Mouse (Mus musculus): ENCODE data around the gene Cenpa.
"Not testable (repeated sequence)": the region's sequence is repeated elsewhere in the genome, so short reads cannot be mapped to it uniquely, and the experiment has no call there.

Gene Cenpa

GRCm38 (mm10) chr5:30646036-30646435 lies 20.5 kb upstream of the Cenpa start:
- no peak for DNase-seq (ENCODE audit: low spot score in 2 of 2)

- DNase-seq (ENCODE audit: low spot score in 2 of 2) = no peak
These were observed 19.2 kb upstream of the Cenpa start for GRCm38 (mm10) chr5:30647396-30647795.

- peak; percentile 87 to 90 for DNase-seq (ENCODE audit: low spot score in 2 of 2)
These were observed 18.6 kb upstream of the Cenpa start, which contains the start of gene Slc35f6 for GRCm38 (mm10) chr5:30647815-30648560. Gene Slc35f6 (plus strand): TSS chr5:30647933.

- DNase-seq (ENCODE audit: low spot score in 2 of 2) = no peak
These were observed 17.0 kb upstream of the Cenpa start for GRCm38 (mm10) chr5:30649558-30649957.

GRCm38 (mm10) chr5:30650756-30651155 lies 15.8 kb upstream of the Cenpa start:
- no peak for DNase-seq (ENCODE audit: low spot score in 2 of 2)

- DNase-seq (ENCODE audit: low spot score in 2 of 2) = no peak
These were observed 15.0 kb upstream of the Cenpa start for GRCm38 (mm10) chr5:30651554-30651953.

DNA sequence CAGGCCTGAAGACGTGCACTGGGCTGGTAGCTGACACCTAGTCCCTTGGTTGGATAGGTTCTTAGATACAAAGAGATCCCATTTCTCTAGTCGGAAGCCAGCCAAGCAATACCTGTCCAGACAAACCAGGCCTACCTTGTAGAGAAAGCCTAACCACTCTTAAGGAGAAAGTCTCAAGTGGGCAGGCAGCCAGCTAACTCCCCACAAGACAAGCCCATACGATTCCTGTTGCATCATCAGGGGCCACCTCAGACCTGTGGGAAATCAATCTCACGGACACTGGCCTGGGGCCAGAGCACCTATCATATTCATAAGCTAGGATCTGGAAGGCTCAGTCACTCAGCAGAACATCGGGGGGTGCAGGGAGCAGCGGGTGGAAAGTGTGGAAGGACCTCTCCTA lies 13.3 kb upstream of the Cenpa start:
- no peak for DNase-seq (ENCODE audit: low spot score in 2 of 2)

DNA sequence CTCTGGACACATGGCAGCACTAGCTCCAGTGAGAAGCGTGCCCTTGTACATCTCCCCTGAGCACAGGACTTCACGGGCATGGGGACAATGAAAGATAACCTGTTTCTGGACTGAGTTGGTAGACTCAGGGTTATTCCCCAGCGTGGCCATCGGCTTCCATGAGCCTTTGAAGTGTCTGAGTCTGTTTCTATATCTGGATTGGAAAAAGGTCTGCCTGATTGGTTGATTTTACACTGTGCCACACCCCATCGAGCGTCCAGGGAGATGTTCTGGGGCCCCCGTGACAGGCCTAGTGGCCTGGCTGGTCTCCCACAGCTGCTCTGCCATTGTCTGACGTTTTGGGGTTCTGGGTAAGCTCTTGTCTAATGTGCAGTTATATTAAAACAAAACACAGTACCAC lies 11.5 kb upstream of the Cenpa start:
- no peak for DNase-seq (ENCODE audit: low spot score in 2 of 2)

DNA sequence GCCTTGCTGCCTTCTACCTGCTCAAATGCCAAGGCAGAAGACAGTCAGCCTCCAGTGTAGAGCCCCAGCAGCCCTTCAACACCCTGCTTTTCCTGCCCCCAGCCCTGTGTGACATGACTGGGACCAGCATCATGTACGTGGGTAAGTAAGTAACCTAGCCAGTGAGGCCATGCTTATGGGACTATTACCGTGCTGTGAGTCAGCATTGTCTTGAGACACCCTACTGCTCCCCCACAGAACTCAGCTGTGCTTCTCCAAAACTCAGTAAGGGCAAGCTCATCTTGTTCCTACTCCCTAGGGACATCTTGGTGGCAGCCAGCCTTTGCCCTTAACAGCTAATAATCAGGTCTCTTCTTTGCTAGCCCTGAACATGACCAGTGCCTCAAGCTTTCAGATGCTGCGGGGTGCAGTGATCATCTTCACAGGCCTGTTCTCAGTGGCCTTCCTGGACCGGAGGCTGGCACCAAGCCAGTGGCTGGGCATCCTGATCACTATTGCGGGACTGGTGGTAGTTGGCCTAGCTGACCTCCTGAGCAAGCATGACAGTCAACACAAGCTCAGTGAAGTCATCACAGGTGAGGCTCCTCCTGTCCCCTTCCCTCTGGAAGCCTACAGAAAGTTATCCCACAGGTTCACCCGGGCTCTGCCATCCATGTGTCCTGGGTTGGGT lies 10.9 kb upstream of the Cenpa start:
- DNase-seq (ENCODE audit: low spot score in 2 of 2) = no peak

- no peak for DNase-seq (ENCODE audit: low spot score in 2 of 2)
These were observed 7.5 kb upstream of the Cenpa start for GRCm38 (mm10) chr5:30659042-30659441.

DNA sequence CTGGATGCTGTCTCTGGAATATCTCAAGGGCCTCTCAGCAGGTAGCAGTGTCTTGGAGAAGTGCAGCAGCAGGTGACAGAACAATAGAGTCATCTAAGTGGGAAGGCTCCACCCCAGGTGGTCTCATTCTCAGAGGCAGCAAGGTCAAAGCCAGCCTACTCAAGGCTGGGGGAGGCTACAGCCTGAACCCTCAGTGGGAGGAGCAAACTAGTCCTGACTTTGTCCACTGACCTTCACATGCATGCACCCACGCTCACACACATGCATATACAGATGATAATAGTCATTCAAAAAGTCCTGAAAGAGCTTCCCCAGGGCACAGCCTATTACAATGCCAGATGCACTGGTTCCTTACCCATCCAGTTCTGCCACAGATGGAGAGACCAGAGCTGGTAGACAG lies 6.3 kb upstream of the Cenpa start:
- no peak for DNase-seq (ENCODE audit: low spot score in 2 of 2)

- DNase-seq (ENCODE audit: low spot score in 2 of 2) = no peak
These were observed 5.8 kb upstream of the Cenpa start for GRCm38 (mm10) chr5:30660813-30661212.

DNA sequence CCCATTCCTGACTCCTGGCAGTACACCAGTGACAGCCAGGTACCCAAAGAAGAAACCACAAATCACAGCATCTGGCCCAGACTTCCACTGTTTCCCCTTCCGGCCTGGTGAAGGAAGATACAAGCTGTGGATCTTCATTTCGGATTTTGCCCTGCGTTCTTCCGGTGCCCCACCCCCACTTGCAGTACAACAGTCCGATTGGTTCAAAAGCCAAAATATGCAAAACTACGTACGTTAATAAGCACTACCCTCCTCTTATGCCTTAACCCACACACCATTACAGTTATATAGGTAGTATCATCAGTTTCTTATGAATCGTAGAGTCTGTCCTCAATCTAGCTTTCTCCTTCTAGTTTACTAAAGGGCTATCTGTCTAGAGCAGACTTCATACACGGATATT lies 1.2 kb upstream of the Cenpa start:
- DNase-seq (ENCODE audit: low spot score in 2 of 2) = no peak

- DNase-seq (ENCODE audit: low spot score in 2 of 2) = no peak
These were observed 609 bp upstream of the Cenpa start for GRCm38 (mm10) chr5:30665968-30666367.

DNA sequence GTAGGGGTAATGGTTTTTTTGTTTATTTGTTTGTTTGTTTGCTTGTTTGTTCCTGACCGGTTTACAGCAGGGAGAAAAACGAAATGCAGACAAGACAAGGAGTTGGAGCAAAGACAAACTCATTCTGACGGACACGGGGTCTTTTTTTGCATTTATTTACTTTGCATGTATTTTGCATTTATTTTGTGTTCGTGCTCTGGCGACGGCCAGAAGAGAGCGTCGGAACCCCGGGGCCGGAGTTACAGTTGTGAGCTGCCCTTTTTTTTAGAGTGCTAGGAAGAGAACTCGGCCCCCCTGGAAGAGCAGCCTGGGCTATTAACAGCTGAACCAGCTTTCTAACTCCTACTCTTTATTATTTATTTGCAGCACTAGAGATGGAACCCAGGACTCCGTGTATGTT lies 638 bp downstream of the Cenpa start:
- DNase-seq (ENCODE audit: low spot score in 2 of 2) = peak in 1 of 2 experiments; percentile 11

- DNase-seq (ENCODE audit: low spot score in 2 of 2) = no peak
These were observed 1.1 kb downstream of the Cenpa start for GRCm38 (mm10) chr5:30667686-30668085.

DNA sequence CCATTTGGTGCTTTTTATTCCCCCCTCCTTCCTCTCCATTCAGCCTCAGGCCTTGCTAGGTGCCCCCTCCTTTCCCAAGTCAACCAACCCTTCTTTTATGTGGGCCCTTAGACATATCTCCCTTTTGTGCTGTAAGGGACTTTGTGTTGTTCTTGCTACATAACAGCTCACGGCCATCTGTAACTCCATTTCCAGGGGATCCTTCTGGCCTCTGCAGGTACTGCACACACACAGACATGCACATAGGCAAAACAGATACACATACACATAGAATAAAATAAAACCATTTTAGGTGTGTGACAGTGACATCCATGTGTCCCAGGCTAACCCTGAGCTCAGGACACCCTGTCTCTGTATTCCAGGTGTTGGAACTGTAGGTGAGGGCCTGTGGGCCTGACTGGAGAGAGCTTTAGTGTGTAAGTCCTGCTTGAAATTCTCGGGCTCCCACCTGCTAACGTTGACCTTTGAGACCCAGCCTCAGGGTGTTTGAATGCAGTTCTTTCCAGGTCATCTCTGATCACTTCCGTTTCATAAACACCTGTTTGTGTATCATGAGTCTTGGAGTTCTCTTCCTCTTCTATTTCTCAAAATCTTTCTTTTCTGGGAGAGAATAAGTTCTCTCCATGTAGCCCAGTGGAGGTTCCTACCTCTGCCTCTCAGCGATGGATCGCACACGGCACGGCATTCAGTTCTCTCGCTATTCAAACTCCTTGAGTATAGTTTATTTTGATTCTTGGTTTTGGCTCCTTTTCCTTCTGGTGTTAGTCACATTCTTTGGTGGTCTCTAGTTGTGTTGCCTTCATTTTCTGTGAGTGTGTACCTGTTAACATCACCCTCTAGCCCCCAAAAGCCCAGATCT lies 2.3 kb downstream of the Cenpa start:
- DNase-seq (ENCODE audit: low spot score in 2 of 2) = no peak

- no peak for DNase-seq (ENCODE audit: low spot score in 2 of 2)
These were observed 2.9 kb downstream of the Cenpa start for GRCm38 (mm10) chr5:30669496-30669830.

DNA sequence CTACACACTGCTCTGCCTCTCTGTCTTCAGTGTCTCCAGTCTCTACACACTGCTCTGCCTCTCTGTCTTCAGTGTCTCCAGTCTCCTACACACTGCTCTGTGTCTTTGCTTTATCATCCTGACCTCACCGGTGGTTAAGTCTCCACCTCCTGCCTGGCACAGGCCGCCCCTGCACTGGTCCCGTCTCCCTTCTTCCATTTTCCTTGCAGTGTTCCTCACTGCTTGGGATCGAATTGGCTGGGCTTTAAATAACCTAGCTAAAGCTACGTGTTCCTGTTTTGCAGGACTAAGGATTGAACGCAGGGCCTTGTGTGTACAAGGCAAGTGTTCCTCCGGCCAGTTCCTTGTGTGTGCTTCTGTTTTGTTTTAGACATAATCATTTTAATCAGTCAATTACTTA lies 3.5 kb downstream of the Cenpa start:
- DNase-seq (ENCODE audit: low spot score in 2 of 2) = no peak

GRCm38 (mm10) chr5:30674001-30674400 lies 7.4 kb downstream of the Cenpa start:
- DNase-seq (ENCODE audit: low spot score in 2 of 2) = no peak

DNA sequence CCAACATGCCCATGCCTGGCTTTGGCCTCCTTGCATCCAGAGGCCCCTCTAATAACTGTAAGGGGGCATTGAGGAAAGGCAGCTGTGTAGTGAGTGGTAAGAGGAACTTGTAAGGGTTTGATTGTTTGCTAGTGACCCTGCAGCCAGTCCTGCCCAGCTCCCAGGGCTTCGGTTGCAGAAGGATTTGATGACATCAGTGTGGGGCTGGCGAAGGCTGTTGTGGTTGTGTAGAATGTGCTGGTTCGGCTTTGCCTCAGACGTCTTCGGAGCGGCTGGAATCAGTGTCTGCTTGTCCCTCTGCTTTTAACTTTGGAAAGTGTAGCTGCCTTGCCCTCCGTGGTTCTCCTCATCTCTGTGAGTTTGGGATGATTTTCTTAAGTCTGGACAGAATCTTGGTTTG lies 10.2 kb downstream of the Cenpa start:
- DNase-seq (ENCODE audit: low spot score in 2 of 2) = no peak

DNA sequence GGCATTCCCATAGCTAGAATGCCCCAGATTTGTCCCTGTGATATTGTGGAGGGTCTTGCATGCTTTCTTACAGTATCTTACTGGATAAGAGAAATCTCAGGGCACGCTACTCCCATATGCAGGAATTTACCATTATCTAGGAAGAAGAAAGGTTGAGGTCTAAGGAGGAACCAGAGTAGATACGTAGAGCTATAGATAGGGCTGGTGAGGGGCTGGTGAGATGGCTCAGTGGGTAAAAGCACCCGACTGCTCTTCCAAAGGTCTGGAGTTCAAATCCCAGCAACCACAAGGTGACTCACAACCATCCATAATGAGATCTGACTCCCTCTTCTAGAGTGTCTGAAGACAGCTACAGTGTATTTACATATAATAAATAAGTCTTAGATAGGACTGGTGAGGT lies 11.5 kb downstream of the Cenpa start:
- not testable (repeated sequence) for DNase-seq (ENCODE audit: low spot score in 2 of 2)

All from thymus, postnatal 10 days (tissue).